Mouse (Mus musculus) lung, adult 2 months (tissue): ENCODE data around the gene Ppp1r15a.

Experiments used
- CTCF ChIP-seq: fragments of 200-500 bp; IDR thresholded peaks from 2 replicates; pipeline ENCODE4 v1.5.1; 2011; ENCODE audit warnings: mild to moderate bottlenecking, low read length, control low read depth; ENCODE audit not compliant: insufficient read depth
- POLR2A ChIP-seq: fragments of 200-500 bp; IDR thresholded peaks from 2 replicates; pipeline ENCODE4 v1.6.1; 2011; ENCODE audit warnings: low read depth, mild to moderate bottlenecking, control low read depth, low read length, borderline replicate concordance; ENCODE audit errors: extremely low read depth

DNA sequence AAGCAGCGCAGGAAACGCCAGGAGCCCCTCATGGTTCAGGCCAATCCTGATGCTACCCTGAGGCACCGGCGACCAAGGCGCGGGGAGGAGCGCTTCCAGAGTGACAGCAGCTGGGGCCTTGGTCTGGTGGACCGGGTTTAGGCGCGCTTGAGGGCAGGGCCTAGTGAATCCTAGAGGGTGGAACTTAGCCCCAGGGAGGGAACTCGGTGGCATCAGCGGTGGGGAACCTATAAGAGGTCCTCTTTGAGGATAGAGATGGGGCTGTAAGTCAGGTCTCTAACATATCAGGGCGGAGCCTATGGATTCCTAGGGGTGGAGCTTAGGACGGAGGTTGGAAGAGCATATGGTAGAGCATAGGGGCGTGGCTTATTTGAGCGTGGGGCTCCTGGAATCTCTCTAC lies 10.6 kb downstream of the Ppp1r15a start:
- no peak for TF ChIP-seq POLR2A
- TF ChIP-seq CTCF: no peak
